9 mouse cellular contexts compared by ENCODE assay signal in the genomic region with DNA sequence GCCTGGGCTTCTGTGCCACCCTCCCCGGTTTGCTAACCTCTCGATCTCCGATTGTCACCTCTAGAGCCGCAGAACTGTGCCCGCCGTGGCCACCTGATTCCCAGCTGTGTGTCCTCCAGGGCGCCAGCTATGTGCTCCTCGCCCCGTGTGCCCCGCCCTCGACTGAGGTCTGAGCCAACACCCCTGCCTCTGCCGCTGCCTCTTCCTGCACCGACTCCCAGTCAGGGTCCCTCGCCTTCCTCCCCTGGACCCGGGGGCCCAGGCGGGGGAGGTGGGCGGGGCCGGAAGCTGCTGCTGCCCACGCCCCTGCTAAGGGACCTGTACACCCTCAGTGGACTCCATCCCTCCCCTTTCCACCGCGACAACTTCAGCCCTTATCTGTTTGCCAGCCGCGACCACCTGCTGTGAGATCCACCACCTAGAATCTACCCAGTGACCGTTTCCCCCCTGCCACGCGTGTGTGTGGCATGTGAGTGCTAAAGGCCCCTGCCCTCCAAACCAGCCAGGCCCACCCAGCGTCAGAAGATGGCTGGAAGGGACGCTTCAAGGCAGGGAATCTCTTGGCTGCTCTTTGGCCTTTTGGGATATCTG. TPM values are rescaled to one million over a fixed set of nuclear protein-coding genes. Genes with fewer than 3 reads are reported as not detected.
A peak's percentile ranks its signal among the peaks of the same experiment; 100 is the strongest.
DNase-seq lines count a peak whose midpoint lies in the region; ATAC-seq and TF ChIP-seq lines count a peak whose summit lies in the region.
"Had no signal": no experiment of that assay in that cellular context is flagged by ENCODE, and none has a peak within 500 bp of the region (broad histone marks: within the 10 kb centered on the region; RNA-seq: fewer than 3 reads in every experiment).

No protein-coding gene starts in this region.

- H3K4me1 ChIP-seq in heart, embryonic 15.5 days (replicated peaks), result peaks cover 3% of the 10 kb centered on the region
- H3K4me1 ChIP-seq in neural tube, embryonic 13.5 days (replicated peaks), result 0 out of 2 replicates have a peak, but pooled peaks cover 6% of the 10 kb centered on the region
- H3K4me1 ChIP-seq in limb, embryonic 10.5 days, result peaks cover 15% of the 10 kb centered on the region
- H3K4me1 ChIP-seq in stomach, postnatal 0 days (replicated peaks; ENCODE audit: control insufficient read depth, insufficient read depth), result no peaks in the 10 kb centered on the region

- H3K9ac ChIP-seq in heart, embryonic 15.5 days, result no peak overlapping the region
- H3K9ac ChIP-seq in neural tube, embryonic 13.5 days, result 0 out of 2 replicates have a peak overlapping the region, but pooled peaks have one; percentile 22
- no peak overlapping the region for H3K9ac ChIP-seq in stomach, postnatal 0 days (ENCODE audit: low read length)

- no peak overlapping the region for H3K27ac ChIP-seq in heart, embryonic 15.5 days
- no peak overlapping the region for H3K27ac ChIP-seq in neural tube, embryonic 13.5 days (replicated peaks)
- no peak overlapping the region for H3K27ac ChIP-seq in limb, embryonic 10.5 days
- H3K27ac ChIP-seq in stomach, postnatal 0 days (replicated peaks), result no peak overlapping the region
- no peak overlapping the region for H3K27ac ChIP-seq in gastrocnemius, adult 2 months

- no peak for DNase-seq in heart, postnatal 10 days
- no peak for DNase-seq in neural tube, embryonic 10.5 days (ENCODE audit: extremely low spot score, low spot score)
- DNase-seq in limb, embryonic 10.5 days (ENCODE audit: low spot score), result no peak
- peak; percentile 35 for DNase-seq in stomach, postnatal 0 days (ENCODE audit: low spot score)
- no peak for DNase-seq in adrenal gland, postnatal 36 days
- DNase-seq in gastrocnemius, adult 2 months, result no peak

- no peak for TF ChIP-seq EP300 in stomach, postnatal 0 days (optimal IDR thresholded peaks at IDR 0.05)

- no peak overlapping the region for H3K4me3 ChIP-seq in heart, embryonic 15.5 days
- H3K4me3 ChIP-seq in neural tube, embryonic 13.5 days, result no peak overlapping the region
- peak overlapping the region; percentile 35 for H3K4me3 ChIP-seq in limb, embryonic 10.5 days
- no peak overlapping the region for H3K4me3 ChIP-seq in stomach, postnatal 0 days (ENCODE audit: low read depth, low read length)
- no peak overlapping the region for H3K4me3 ChIP-seq in gastrocnemius, adult 2 months

- no peaks in the 10 kb centered on the region for H3K36me3 ChIP-seq in heart, embryonic 15.5 days
- H3K36me3 ChIP-seq in neural tube, embryonic 13.5 days, result peaks cover 38% of the 10 kb centered on the region
- no peaks in the 10 kb centered on the region for H3K36me3 ChIP-seq in limb, embryonic 10.5 days
- no peaks in the 10 kb centered on the region for H3K36me3 ChIP-seq in stomach, postnatal 0 days (ENCODE audit: control insufficient read depth, insufficient read depth, low read length)

- peaks cover 46% of the 10 kb centered on the region for H3K27me3 ChIP-seq in heart, embryonic 15.5 days
- peaks cover 41% of the 10 kb centered on the region for H3K27me3 ChIP-seq in neural tube, embryonic 13.5 days
- peaks cover 64% of the 10 kb centered on the region for H3K27me3 ChIP-seq in limb, embryonic 10.5 days (ENCODE audit: low read depth, poor library complexity, severe bottlenecking)
- no peaks in the 10 kb centered on the region for H3K27me3 ChIP-seq in stomach, postnatal 0 days (ENCODE audit: control insufficient read depth, insufficient read depth, low read length)

- TF ChIP-seq CTCF in stomach, postnatal 0 days (IDR thresholded peaks at IDR 0.05; ENCODE audit: low read depth), result no peak
- TF ChIP-seq CTCF in gastrocnemius, adult 2 months (IDR thresholded peaks at IDR 0.05), result no peak

- 4% methylated on average over 23 of the region's 28 CpGs for WGBS in heart, embryonic 15.5 days
- WGBS in neural tube, embryonic 13.5 days, result 7% methylated on average over 28 of the region's 28 CpGs
- 5% methylated on average over 28 of the region's 28 CpGs for WGBS in limb, embryonic 10.5 days
- 11% methylated on average over 22 of the region's 28 CpGs for WGBS in stomach, postnatal 0 days

- intact Hi-C loops in heart, postnatal 10 days (cut with DNase I), result no loop called here
- intact Hi-C loops in gastrocnemius, adult 2 months (cut with DNase I), result no loop called here

- H3K9me3 ChIP-seq in heart, embryonic 15.5 days (replicated peaks), result no peaks in the 10 kb centered on the region
- no peaks in the 10 kb centered on the region for H3K9me3 ChIP-seq in neural tube, embryonic 13.5 days
- H3K9me3 ChIP-seq in limb, embryonic 10.5 days (replicated peaks), result no peaks in the 10 kb centered on the region
- H3K9me3 ChIP-seq in stomach, postnatal 0 days (ENCODE audit: control insufficient read depth, low read length), result no peaks in the 10 kb centered on the region

- ATAC-seq in heart, embryonic 15.5 days (replicated peaks; ENCODE audit: insufficient number of reproducible peaks, insufficient read depth, low FRiP score, low read depth), result no peak
- no peak for ATAC-seq in neural tube, embryonic 13.5 days (ENCODE audit: low read depth)
- ATAC-seq in stomach, postnatal 0 days (ENCODE audit: low FRiP score, low TSS enrichment), result peak; percentile 40
- ATAC-seq: inflammation-experienced regulatory T-cells, adult 6 months had no signal

- peak overlapping the region; percentile 27; the same call in 1 of the 2 replicates for H3K4me2 ChIP-seq in heart, embryonic 15.5 days
- H3K4me2 ChIP-seq in neural tube, embryonic 13.5 days, result no peak overlapping the region
- H3K4me2 ChIP-seq in stomach, postnatal 0 days (replicated peaks; ENCODE audit: low read depth), result no peak overlapping the region

RNA-seq across cellular contexts. Expression of a gene that starts 7.9 kb away (rescaled TPM):
- 4.4 and 5.2 TPM in 2 replicates for polyA plus RNA-seq in heart, embryonic 15.5 days (2015; fragmentation: Nextera tagmentation; extraction: Ambion mirVana)
- 1 to 10 TPM; 8.7 TPM for total RNA-seq in heart, postnatal 10 days (2021)
- 8.8 and 10.7 TPM in 2 replicates for polyA plus RNA-seq in neural tube, embryonic 13.5 days (2015; fragmentation: Nextera tagmentation; extraction: Ambion mirVana)
- 7.3 and 8.2 TPM in 2 replicates for polyA plus RNA-seq in limb, embryonic 10.5 days (2016; fragmentation: Nextera tagmentation; extraction: Ambion mirVana)
- polyA plus RNA-seq in stomach, postnatal 0 days (2015; fragmentation: Nextera tagmentation; extraction: Ambion mirVana), result 4.2 and 5.4 TPM in 2 replicates
- total RNA-seq in adrenal gland, postnatal 36 days (2021), result 10 to 100 TPM; 12.4 to 18.3 TPM
- total RNA-seq in gastrocnemius, adult 2 months (2021), result 1 to 10 TPM; 1.7 to 3.1 TPM

RNA-seq across cellular contexts. Expression of a gene that starts 10.8 kb away (rescaled TPM):
- 3.2 and 5.7 TPM in 2 replicates for polyA plus RNA-seq in heart, embryonic 15.5 days (2015; fragmentation: Nextera tagmentation; extraction: Ambion mirVana)
- total RNA-seq in heart, postnatal 10 days (2021), result 1 to 10 TPM; 2.2 to 2.4 TPM
- polyA plus RNA-seq in neural tube, embryonic 13.5 days (2015; fragmentation: Nextera tagmentation; extraction: Ambion mirVana), result 69.5 and 73.1 TPM in 2 replicates
- polyA plus RNA-seq in limb, embryonic 10.5 days (2016; fragmentation: Nextera tagmentation; extraction: Ambion mirVana), result 6.4 and 7.8 TPM in 2 replicates
- 2.7 and 4.1 TPM in 2 replicates for polyA plus RNA-seq in stomach, postnatal 0 days (2015; fragmentation: Nextera tagmentation; extraction: Ambion mirVana)
- total RNA-seq in adrenal gland, postnatal 36 days (2021), result 10 to 100 TPM; 27.1 to 35.8 TPM
- under 1 TPM; 0.36 to 0.98 TPM for total RNA-seq in gastrocnemius, adult 2 months (2021)

RNA-seq across cellular contexts. Expression of a gene that starts 15.7 kb away (rescaled TPM):
- polyA plus RNA-seq in heart, embryonic 15.5 days (2015; fragmentation: Nextera tagmentation; extraction: Ambion mirVana), result 2.9 and 4.7 TPM in 2 replicates
- 1 to 10 TPM; 3.1 to 4.0 TPM for total RNA-seq in heart, postnatal 10 days (2021)
- 2.1 and 2.8 TPM in 2 replicates for polyA plus RNA-seq in neural tube, embryonic 13.5 days (2015; fragmentation: Nextera tagmentation; extraction: Ambion mirVana)
- 7.6 and 8.2 TPM in 2 replicates for polyA plus RNA-seq in limb, embryonic 10.5 days (2016; fragmentation: Nextera tagmentation; extraction: Ambion mirVana)
- 2.8 and 3.4 TPM in 2 replicates for polyA plus RNA-seq in stomach, postnatal 0 days (2015; fragmentation: Nextera tagmentation; extraction: Ambion mirVana)
- total RNA-seq in adrenal gland, postnatal 36 days (2021), result 1 to 10 TPM; 1.9 to 2.0 TPM
- under 1 TPM; 0.23 to 0.25 TPM for total RNA-seq in gastrocnemius, adult 2 months (2021)

RNA-seq across cellular contexts. Expression of a gene that starts 20.3 kb away (rescaled TPM):
- polyA plus RNA-seq in heart, embryonic 15.5 days (2015; fragmentation: Nextera tagmentation; extraction: Ambion mirVana), result 36.9 and 44.9 TPM in 2 replicates
- 10 to 100 TPM; 24.3 to 28.6 TPM for total RNA-seq in heart, postnatal 10 days (2021)
- 41.7 and 47.4 TPM in 2 replicates for polyA plus RNA-seq in neural tube, embryonic 13.5 days (2015; fragmentation: Nextera tagmentation; extraction: Ambion mirVana)
- 31.1 and 33.5 TPM in 2 replicates for polyA plus RNA-seq in limb, embryonic 10.5 days (2016; fragmentation: Nextera tagmentation; extraction: Ambion mirVana)
- polyA plus RNA-seq in stomach, postnatal 0 days (2015; fragmentation: Nextera tagmentation; extraction: Ambion mirVana), result 95.0 and 95.7 TPM in 2 replicates
- 100 to 1,000 TPM; 318 to 566 TPM for total RNA-seq in adrenal gland, postnatal 36 days (2021)
- total RNA-seq in gastrocnemius, adult 2 months (2021), result 10 to 100 TPM; 11.6 to 11.8 TPM

RNA-seq across cellular contexts. Expression of a gene that starts 20.4 kb away (rescaled TPM):
- 2.7 and 3.5 TPM in 2 replicates for polyA plus RNA-seq in heart, embryonic 15.5 days (2015; fragmentation: Nextera tagmentation; extraction: Ambion mirVana)
- 1 to 10 TPM in 1 of 2 experiments, under 1 TPM in 1; 0.74 to 1.0 TPM for total RNA-seq in heart, postnatal 10 days (2021)
- polyA plus RNA-seq in neural tube, embryonic 13.5 days (2015; fragmentation: Nextera tagmentation; extraction: Ambion mirVana), result 7.6 and 8.3 TPM in 2 replicates
- 3.0 and 3.9 TPM in 2 replicates for polyA plus RNA-seq in limb, embryonic 10.5 days (2016; fragmentation: Nextera tagmentation; extraction: Ambion mirVana)
- 1.1 and 1.9 TPM in 2 replicates for polyA plus RNA-seq in stomach, postnatal 0 days (2015; fragmentation: Nextera tagmentation; extraction: Ambion mirVana)
- 1 to 10 TPM; 9.4 to 9.7 TPM for total RNA-seq in adrenal gland, postnatal 36 days (2021)
- total RNA-seq in gastrocnemius, adult 2 months (2021), result 1 to 10 TPM in 1 of 2 experiments, under 1 TPM in 1; 0.66 to 1.1 TPM
- polyA plus RNA-seq: inflammation-experienced regulatory T-cells, adult 6 months had no signal
